Mouse (Mus musculus) adrenal gland, adult 2 months (tissue): ENCODE data around the gene Efcab11. TPM values are rescaled to one million over a fixed set of nuclear protein-coding genes. Genes with fewer than 3 reads are reported as not detected.

Experiments used
- DNase-seq: peaks from one replicate; pipeline ENCODE4 v3.0.0; 2021
- polyA plus RNA-seq: library from polyadenylated mRNA; depleted of rRNA; stranded (reverse); fragments of >200 nt; gene quantifications from 2 replicates; pipeline ENCODE4 v1.2.3, GENCODE M21; 2012
- total RNA-seq, 2 experiments: library from RNA; stranded (reverse); gene quantifications; 2 replicates each; pipeline ENCODE4 v1.2.3; 2021

Efcab11 gene
- total and polyA plus RNA-seq, 3 experiments: 0.17 to 1.3 (median 0.86) TPM

- no peak for DNase-seq
Measured at GRCm38 (mm10) chr12:99752986-99753385, 131.3 kb downstream of the Efcab11 start.

DNA sequence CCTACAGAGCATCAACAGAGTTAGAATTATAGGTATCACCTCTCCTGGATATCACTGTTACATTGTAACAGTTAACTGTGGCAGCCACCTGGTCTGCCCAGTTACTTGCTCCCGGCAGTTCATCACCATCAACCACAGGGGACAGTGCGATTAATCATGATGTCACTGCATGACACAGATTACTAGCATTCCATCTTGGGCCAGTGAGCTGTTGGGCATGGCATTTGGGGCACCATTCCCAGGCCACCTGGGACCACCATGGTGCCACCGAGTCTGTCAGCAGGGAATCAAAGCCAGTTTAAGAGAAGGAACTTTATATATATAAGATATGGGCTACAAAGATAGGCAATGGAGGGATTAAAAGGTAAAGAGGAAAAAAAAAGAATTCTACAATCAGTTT lies 134.8 kb downstream of the Efcab11 start:
- no peak for DNase-seq

DNA sequence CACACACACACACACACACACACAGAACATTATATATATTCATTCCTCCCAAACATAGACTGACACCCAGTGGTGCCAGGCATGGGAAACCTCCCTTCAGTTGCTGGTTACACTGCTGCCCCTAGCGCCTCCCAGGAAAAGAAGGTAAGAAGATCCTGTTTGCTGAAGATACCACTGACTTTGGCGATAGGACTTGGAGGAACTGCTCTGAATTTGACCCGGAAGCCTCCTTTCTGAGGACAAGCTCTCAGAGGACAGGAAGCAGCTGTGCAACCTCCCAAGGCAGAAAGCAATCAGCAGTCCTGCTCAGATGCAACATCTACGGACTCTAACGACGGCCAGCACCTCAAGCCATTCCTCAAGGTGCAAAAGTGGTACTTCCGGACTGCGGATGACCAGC lies 142.6 kb downstream of the Efcab11 start:
- DNase-seq: no peak

GRCm38 (mm10) chr12:99739211-99739610 lies 145.0 kb downstream of the Efcab11 start:
- no peak for DNase-seq

DNA sequence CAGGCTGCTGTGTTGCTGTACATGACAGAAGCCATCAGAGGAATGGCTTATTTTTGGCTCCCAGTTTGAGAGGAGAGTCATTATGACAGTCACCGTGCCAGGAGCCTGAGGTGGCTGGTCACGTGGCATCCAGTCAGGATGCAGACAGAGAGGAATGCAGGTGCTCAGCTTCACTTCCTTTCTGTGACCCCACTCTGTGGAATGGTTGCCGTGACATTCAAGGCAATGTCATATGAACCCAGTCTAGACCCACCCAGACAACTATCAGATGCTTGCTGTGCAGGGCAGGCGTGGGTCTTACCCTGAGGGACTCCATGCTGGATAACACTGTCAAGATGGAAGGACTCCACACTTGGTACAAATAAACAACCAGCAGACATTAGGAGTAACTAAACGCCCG lies 146.0 kb downstream of the Efcab11 start:
- DNase-seq: no peak

DNA sequence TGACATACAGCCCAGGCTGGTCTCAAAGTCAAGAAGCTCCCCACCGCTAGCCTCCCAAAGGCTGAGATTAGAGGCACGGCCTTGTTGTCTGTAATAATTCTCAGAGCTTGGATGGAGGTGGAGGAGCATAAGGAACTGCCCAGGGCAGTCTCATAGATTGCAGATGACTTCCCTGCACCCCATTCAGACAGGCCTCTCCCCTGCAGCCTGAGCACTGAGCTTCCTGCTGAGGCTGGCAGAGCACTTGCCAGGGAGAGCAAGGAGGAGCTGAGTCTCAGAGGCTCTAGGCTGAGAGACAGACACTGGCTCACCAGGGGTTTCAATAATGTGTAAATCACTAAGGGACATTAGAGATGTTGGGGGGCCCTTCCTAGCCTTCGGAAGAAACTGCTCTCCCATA lies 147.3 kb downstream of the Efcab11 start:
- no peak for DNase-seq

DNA sequence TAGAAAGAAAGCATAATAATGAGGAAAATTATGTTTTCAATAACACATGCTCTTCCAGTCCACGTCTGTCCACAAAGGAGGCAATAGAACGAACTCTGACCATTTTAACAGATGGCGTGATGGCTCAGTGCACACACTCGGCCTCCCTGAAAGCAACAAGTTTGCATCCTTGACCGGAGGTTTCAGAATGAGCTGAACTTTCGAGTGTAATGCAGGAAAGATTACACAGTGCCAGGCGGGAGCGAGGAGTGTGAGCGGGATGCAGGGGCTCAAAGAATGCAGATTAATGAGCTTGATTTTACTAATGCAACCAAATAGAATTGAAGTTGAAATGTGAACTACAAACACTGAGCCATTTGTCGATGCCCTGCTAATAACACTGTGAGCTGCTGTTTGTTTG lies 149.1 kb downstream of the Efcab11 start:
- DNase-seq: no peak

- DNase-seq: no peak
Measured at GRCm38 (mm10) chr12:99724206-99724605, 160.0 kb downstream of the Efcab11 start.

GRCm38 (mm10) chr12:99723791-99724190 lies 160.4 kb downstream of the Efcab11 start:
- DNase-seq: no peak

DNA sequence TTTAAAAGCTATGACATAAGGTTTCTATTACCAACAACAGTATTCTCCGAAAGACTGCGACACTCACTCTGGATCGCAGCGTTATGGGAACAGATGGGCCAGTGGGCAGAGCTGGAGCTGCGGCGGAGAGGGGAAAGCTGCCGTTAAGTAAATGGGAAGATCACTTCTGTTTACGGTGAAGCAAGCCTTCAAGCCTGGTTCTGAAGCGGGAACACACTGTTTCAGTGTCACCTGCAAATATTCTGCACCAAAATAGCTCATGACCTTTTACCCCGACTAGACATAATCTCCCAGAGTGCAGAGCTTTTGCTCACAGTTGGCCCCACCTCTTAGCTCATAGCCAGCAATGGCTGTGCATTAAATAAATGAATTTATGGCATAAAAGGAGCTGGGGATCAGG lies 162.9 kb downstream of the Efcab11 start:
- DNase-seq: no peak

GRCm38 (mm10) chr12:99719777-99720176 lies 164.5 kb downstream of the Efcab11 start:
- DNase-seq: no peak

- DNase-seq: no peak
Measured at GRCm38 (mm10) chr12:99718161-99718560, 166.1 kb downstream of the Efcab11 start.

DNA sequence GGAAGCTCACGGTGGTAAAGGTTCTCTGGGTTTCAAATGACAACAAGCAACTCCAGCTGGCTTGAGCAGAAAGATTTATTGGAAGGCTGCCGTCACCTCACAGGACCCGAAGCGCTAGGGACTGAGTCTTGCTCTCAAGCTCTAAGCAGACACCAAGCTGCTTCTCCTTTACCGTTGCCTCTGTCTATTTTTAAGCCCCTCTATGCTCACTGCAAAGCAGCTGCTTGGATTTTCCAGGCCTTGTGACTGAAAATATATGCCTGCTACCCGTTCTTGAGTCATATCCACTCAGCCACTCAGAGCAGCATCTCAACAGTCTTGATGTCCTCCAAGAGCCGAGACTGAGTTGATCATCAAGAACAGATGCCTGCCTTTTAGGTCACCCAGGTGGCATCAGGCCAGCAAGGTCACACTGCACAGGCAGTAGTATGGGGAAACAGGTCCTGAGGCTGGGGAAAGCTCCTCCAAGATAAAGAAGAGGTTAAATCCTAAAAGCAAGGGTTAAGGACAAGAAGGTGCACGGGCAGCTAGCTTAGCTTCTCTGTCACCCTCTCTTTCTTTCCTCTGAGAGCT lies 168.1 kb downstream of the Efcab11 start:
- DNase-seq: peak; percentile 48

DNA sequence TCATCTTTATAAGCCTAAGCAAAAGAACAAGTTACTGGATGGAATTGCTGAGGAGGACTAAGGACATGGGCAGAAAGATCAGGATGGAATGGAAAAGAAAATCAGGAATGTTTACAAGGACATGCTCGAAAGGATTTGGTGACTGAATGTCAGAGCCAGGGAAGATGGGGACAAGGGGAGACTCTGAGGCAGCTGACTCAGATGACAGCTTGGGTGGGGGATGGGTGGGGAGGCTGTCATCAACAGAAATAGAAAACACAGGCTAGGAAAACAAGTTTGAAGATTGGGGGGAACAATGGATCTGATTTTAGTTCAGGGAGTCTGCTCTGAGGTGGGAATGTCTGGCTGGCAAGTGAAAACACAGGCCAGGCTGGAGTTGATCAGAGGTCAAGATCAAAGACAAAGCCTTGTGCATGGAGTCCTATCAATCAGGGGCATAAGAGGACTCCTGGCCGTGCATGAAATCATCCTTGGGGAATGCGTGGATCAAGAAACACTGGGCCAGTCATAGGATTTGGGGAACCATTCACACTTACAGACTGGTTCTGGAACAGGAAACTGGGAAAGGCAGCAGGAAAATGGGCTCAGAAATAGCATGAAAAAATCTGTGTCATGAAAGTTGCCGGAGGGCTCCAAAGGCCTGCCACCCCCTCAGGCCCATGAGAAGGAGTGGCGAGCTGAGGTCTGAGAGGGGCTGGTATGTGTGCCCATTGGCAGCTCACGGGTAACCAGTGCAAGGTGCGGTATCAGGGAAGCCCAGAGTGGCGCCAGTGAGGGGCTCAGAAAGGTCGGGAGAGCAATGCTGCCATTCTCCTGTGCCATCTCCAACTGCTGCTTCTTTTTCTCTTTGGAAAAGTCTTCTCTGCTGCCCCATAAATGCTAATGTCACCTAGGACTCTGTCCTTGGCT lies 168.9 kb downstream of the Efcab11 start:
- DNase-seq: peak; percentile 24

DNA sequence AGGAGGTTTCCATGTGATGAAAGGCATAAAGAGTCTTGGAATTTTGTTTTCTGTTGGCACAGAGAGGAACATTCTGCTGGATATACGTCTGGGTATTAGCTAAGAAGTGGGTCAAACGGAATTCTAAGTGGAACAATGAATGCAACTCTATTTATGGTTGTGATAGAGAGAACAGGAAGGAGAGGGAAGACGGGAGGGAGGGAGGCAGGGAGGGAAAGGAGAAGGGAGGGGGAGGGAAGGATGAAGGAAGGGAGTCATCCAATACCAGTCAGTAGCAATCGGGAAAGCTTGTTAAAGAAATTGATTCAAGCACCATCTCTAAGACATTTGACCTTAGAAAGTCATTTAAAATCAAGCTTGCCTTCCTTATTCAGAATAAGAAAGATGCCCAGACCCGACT lies 172.0 kb downstream of the Efcab11 start:
- DNase-seq: no peak

DNA sequence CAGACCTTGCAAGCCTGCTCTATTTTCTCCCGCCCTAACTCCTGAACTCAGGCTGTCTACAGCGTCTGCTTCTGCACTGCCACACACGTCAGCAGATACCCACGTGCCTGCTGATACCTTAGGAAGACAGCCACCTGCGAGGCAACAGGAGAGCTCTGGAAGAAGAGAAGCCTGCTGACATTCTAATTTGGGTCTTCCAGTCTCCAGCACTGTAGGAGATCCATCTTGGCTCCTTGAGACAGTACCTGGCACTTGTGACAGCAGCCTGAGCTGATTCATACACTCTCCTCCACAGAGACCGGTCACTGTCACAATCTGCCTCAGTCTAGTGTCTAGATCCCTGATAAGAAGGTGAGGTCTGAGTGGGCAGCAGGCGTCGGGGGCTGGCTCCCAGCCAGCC lies 182.0 kb downstream of the Efcab11 start:
- no peak for DNase-seq

- no peak for DNase-seq
Measured at GRCm38 (mm10) chr12:99700380-99700779, 183.9 kb downstream of the Efcab11 start.

- no peak for DNase-seq
Measured at GRCm38 (mm10) chr12:99699379-99700023, 184.7 kb downstream of the Efcab11 start.

DNA sequence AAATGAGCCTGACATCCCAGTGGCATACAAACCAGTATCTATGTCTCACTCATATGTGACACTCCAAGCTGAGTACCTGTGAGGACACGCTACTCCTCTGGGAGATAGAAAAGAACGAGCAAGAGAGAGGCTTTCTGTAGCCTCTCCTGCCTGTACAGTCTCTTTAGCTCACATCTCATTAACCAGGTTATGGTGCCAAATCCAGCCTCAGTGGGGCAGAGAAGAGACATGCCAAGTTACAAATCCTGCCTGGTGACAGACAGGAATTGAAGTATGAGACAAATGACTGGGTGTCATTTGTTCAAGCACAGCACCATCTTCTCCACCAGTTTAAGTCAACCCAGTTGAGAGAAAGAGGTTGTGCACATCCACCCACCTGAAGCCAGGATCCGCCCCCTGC lies 190.2 kb downstream of the Efcab11 start:
- no peak for DNase-seq

GRCm38 (mm10) chr12:99686418-99686992 lies 197.7 kb downstream of the Efcab11 start:
- DNase-seq: peak; percentile 7

DNA sequence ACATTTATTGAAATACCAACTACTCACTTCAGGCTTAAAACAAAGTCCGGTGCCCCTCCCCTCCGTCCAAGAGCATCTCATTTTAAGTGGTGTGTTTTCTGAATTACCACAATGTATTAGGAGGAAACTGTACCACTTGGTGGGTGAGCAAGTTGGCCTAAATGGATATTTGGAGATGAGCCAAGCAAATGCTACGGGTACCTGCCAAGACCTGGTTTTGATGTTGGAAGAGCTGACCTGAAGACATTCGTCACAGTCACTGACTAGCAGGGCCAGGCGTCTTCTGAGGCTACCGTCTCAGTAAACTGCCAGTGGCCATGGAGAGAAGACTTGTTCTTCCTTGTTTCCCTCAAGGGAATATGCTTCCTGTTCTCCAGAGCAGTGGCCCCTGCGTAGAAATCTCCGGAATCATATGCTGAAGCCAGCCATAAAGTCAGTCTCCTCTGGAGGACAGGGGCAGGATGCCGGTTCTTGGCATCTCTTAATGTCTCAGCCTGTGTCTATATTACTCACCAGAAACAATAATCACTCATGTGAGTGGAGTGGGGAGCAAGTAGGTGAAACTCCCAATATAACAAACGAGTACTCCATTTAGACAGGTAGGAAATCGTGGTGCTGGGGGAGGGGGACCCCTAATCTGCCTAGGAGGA lies 198.7 kb downstream of the Efcab11 start:
- DNase-seq: no peak

GRCm38 (mm10) chr12:99681681-99682080 lies 202.6 kb downstream of the Efcab11 start:
- no peak for DNase-seq
